Mouse (Mus musculus) limb, embryonic 14.5 days (tissue): Measurements from ENCODE around the gene Kirrel3. TPM values are rescaled to one million over a fixed set of nuclear protein-coding genes. Genes with fewer than 3 reads are reported as not detected.

Experiments
- ATAC-seq: fragments of 200-750 bp; cut with Nextera tagmentation; 2 replicates; pipeline ENCODE4 v1.8.0; 2017; ENCODE audit warnings: low read depth, moderate number of reproducible peaks, moderate TSS enrichment; ENCODE audit not compliant: low FRiP score
- DNase-seq: peaks from one replicate; pipeline ENCODE4 v3.0.0-alpha.2; 2015; ENCODE audit warnings: low spot score
- H3K27ac ChIP-seq: fragments of 300-500 bp; sonication (generic); replicated peaks from 2 replicates; pipeline ENCODE4 v1.5.1; 2014; ENCODE audit warnings: low read depth, mild to moderate bottlenecking, low read length, moderate library complexity, mixed read lengths
- H3K27me3 ChIP-seq: fragments of 300-500 bp; sonication (generic); 2 replicates; pipeline ENCODE4 v1.6.1; 2014; ENCODE audit warnings: low read length, mixed read lengths; ENCODE audit not compliant: control insufficient read depth, insufficient read depth
- H3K36me3 ChIP-seq: fragments of 300-500 bp; sonication (generic); 2 replicates; pipeline ENCODE4 v1.6.1; 2014; ENCODE audit warnings: mild to moderate bottlenecking, low read length, moderate library complexity, mixed read lengths; ENCODE audit not compliant: control insufficient read depth, insufficient read depth
- H3K4me1 ChIP-seq: fragments of 300-500 bp; sonication (generic); 2 replicates; pipeline ENCODE4 v1.6.1; 2014; ENCODE audit warnings: antibody characterized with exemption, low read length, mixed read lengths; ENCODE audit not compliant: control insufficient read depth, insufficient read depth
- H3K4me2 ChIP-seq: fragments of 300-500 bp; sonication (generic); replicated peaks from 2 replicates; pipeline ENCODE4 v1.6.1; 2014; ENCODE audit warnings: low read depth, mild to moderate bottlenecking, low read length, moderate library complexity; ENCODE audit not compliant: severe bottlenecking
- H3K4me3 ChIP-seq: fragments of 300-500 bp; sonication (generic); replicated peaks from 2 replicates; pipeline ENCODE4 v1.5.1; 2014; ENCODE audit warnings: low read length
- H3K9ac ChIP-seq: fragments of 300-500 bp; sonication (generic); 2 replicates; pipeline ENCODE4 v1.6.1; 2014; ENCODE audit warnings: mild to moderate bottlenecking, low read depth, low read length, moderate library complexity; ENCODE audit not compliant: severe bottlenecking
- H3K9me3 ChIP-seq: fragments of 300-500 bp; sonication (generic); 2 replicates; pipeline ENCODE4 v1.6.1; 2016; ENCODE audit warnings: low read length; ENCODE audit not compliant: control insufficient read depth
- POLR2A ChIP-seq: fragments of 200-500 bp; IDR thresholded peaks from 2 replicates; pipeline ENCODE4 v1.8.0; 2012; ENCODE audit warnings: inconsistent platforms, mild to moderate bottlenecking, moderate library complexity, borderline replicate concordance; ENCODE audit not compliant: insufficient read depth, insufficient read length; ENCODE audit errors: extremely low read depth
- WGBS: fragments of 180-500 bp; shearing (Covaris S2); extraction: QIAGEN DNeasy Blood & Tissue Kit; methylation state at CpG from one replicate; pipeline ENCODE4 v1.1.7; 2014; 5-methylcytosine and 5-hydroxymethylcytosine counted together
- polyA plus RNA-seq, 2 experiments: library from polyadenylated mRNA; depleted of rRNA in 1 of 2; stranded (reverse) in 1 of 2; unstranded in 1 of 2; fragments of >200 nt; fragmentation: Nextera tagmentation in 1 of 2; extraction: Ambion mirVana in 1 of 2; gene quantifications; 2 replicates each; pipeline versions ENCODE4 v1.2.1 to v1.2.3; 2012 to 2014

The Kirrel3 gene
- polyA plus RNA-seq, 2 experiments = 10.1 to 14.6 TPM

DNA sequence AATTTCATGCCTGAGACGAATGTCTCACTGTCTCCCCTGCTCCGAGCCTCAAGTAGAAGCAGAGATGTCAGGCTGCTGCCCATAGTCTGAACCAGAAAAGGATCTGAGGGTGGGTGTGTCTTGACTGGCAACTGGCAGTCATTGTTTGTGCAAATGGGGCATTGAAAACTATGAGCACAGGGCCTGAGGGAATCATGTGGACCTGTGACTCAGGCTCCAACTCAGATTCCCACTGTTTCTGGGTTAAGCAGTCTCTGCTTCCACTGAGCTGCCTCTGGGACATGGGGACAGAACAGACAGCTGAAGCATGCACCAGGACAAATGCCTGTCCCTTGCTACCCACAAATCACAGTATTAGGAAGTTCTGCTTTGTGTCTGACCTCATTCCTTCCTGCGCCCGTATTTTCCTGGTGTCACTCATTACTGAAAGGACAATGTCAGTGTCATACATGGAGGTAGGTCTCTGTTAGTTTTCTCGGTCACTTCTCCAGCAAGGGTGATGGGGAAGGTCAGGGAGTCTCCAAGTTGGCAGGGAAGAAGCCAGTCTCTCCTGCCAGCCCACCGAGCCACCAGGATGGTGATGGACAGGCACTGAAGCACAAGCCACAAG is 484.3 kb downstream of the Kirrel3 start:
- no peak for DNase-seq
- H3K27me3 ChIP-seq = no peaks in the 10 kb centered on the region
- H3K4me3 ChIP-seq = no peak overlapping the region
- no peak overlapping the region for H3K9ac ChIP-seq
- TF ChIP-seq POLR2A = no peak
- no peak for ATAC-seq
- H3K9me3 ChIP-seq = no peaks in the 10 kb centered on the region
- H3K36me3 ChIP-seq = no peaks in the 10 kb centered on the region
- no peaks in the 10 kb centered on the region for H3K4me1 ChIP-seq
- 67% methylated on average over 6 of the region's 6 CpGs for WGBS
- H3K27ac ChIP-seq = no peak overlapping the region
- no peak overlapping the region for H3K4me2 ChIP-seq

DNA sequence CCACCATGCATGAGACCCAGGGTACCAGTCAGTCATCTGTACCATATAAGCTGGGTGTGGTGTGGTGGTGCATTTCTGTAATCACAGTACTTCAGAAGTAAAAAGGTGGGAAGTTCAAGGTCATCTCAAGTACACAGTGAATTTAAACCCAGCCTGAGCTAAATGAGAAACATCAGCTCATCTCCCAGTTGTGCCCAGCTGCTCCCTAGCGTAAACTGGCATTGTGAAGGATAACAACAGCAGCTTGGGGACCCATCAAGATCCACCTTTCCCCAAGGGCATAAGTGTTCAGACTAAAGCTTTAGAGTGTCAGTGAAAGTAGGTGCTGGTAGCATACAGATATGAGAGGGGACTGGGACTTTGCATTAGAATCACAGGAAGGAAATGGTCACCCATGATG is 488.6 kb downstream of the Kirrel3 start:
- ATAC-seq = no peak
- WGBS = 91% methylated on average over 1 of the region's 1 CpGs
- H3K9ac ChIP-seq = no peak overlapping the region

DNA sequence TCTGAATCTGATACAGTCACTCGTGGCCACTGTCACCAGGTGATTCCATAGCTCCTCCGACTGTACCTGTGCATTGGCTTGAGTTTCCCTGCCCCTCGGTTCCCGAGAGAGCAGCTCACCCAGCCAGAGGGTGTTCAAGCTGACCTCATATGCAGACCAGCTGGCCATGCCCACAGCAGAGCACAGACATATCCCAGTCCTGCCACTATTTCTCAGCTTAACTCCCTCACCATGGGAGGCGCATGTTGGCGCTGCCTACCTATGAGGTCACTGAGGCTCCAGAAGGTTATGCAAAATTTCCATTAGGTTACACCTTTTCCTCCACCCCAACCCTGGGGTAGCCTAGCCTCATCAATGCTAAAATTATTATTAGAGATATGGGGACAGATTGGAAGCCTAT is 489.6 kb downstream of the Kirrel3 start:
- WGBS = 89% methylated on average over 6 of the region's 6 CpGs
- H3K4me2 ChIP-seq = no peak overlapping the region
- H3K9ac ChIP-seq = no peak overlapping the region
- ATAC-seq (no peak), DNase-seq (no peak)
- no peaks in the 10 kb centered on the region for H3K36me3 ChIP-seq
- no peaks in the 10 kb centered on the region for H3K9me3 ChIP-seq
- H3K4me3 ChIP-seq = no peak overlapping the region
- H3K27me3 ChIP-seq = no peaks in the 10 kb centered on the region
- peaks cover 5% of the 10 kb centered on the region for H3K4me1 ChIP-seq
- H3K27ac ChIP-seq = no peak overlapping the region
- TF ChIP-seq POLR2A = no peak

More for the DNA sequence above, 488.6 kb downstream of the Kirrel3 start:
- TF ChIP-seq POLR2A = no peak
- DNase-seq = no peak
- Histone ChIP-seq H3K27ac (no peak overlapping the region), H3K4me2 (no peak overlapping the region), H3K9me3 (no peaks in the 10 kb centered on the region), H3K4me1 (peaks cover 5% of the 10 kb centered on the region), H3K36me3 (no peaks in the 10 kb centered on the region), H3K4me3 (no peak overlapping the region), H3K27me3 (no peaks in the 10 kb centered on the region)

DNA sequence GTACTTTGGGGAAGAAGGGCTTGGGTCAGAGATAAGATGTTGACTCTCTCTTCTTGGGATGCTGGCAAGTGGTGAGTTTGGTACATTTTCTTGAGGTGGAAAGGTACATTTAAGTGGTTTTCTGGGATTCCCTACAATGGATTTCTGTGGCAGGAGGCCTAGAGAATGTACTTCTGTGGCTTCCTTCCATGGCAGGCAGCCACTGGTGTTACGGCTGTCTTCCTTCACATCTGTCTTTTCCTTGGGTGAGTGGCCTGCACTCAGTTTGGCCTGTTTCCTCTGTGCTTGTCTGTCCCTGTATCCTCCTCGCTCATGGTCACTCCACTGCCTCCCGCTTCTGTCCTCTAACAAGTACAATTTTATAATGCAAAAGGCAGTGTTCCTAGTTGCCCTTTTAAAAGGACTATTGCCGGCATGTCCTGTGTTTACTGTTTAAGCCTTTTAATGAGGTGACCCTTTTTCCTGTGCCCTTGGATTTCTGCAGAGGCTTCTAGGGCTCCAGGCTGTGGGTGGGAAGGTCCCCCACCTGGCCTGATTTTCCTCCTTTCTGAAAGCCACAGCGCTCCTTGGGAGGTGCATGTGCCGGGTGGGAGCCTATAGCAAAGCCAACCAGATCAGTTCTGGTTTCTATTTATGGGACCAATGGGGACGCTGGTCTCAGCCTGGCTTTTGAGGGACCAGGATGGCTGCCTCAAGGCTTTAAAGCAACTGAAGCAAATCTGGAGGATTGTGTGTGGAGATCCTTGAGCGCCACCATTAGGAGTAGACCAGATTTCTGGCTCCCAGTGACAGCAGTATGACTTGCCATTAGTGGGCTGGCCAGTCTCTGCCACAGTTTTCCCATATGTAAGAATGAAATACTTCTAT is 491.1 kb downstream of the Kirrel3 start:
- Histone ChIP-seq H3K9ac (no peak overlapping the region), H3K36me3 (no peaks in the 10 kb centered on the region), H3K4me2 (no peak overlapping the region), H3K4me3 (no peak overlapping the region), H3K4me1 (peaks cover 5% of the 10 kb centered on the region), H3K27ac (no peak overlapping the region), H3K9me3 (no peaks in the 10 kb centered on the region), H3K27me3 (no peaks in the 10 kb centered on the region)
- WGBS = 40% methylated on average over 8 of the region's 8 CpGs
- TF ChIP-seq POLR2A = no peak
- no peak for ATAC-seq
- no peak for DNase-seq

DNA sequence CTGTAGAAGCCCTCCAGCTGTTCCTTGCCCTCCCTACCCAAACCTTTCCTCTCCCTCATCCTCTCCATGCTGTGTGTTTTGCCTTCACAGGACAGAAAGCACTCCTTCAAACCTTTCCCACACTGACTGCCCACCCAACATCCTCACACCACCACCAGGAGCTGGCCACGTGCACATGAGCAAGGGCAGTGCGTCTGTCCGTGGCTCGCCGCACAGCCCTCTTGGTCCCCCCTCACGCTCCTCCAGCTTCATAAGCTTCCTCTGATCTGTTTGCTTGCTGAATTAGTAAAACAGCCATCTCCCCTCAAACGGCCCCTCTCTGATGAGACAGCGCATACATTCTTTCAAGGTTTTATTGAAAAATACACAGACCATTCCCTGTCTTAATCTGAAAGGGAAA is 492.0 kb downstream of the Kirrel3 start:
- TF ChIP-seq POLR2A = no peak
- H3K4me2 ChIP-seq = no peak overlapping the region
- H3K9me3 ChIP-seq = no peaks in the 10 kb centered on the region
- ATAC-seq (no peak), DNase-seq (no peak)
- no peak overlapping the region for H3K27ac ChIP-seq
- no peak overlapping the region for H3K9ac ChIP-seq
- 85% methylated on average over 8 of the region's 8 CpGs for WGBS
- no peaks in the 10 kb centered on the region for H3K27me3 ChIP-seq
- no peak overlapping the region for H3K4me3 ChIP-seq
- H3K4me1 ChIP-seq = peaks cover 5% of the 10 kb centered on the region
- no peaks in the 10 kb centered on the region for H3K36me3 ChIP-seq
